Mouse (Mus musculus) cerebellum, adult 2 months (tissue): ENCODE measurements at regions not wholly inside any gene's neighbourhood (a gene's known extent, or its start where the extent isn't known, plus 50 kb on each side); places are given as distances from the start of the nearest gene placed in this dataset.

ENCODE experiments used
- DNase-seq, 2 experiments: peaks; one replicate each; pipeline ENCODE4 v3.0.0; 2021
- H3K27ac ChIP-seq: fragments of 200-500 bp; 2 replicates; pipeline ENCODE4 v1.5.1; 2012; ENCODE audit warnings: low read length, control low read depth, inconsistent platforms; ENCODE audit not compliant: insufficient read depth
- H3K27me3 ChIP-seq: fragments of 200-500 bp; 2 replicates; pipeline ENCODE4 v1.6.1; 2012; ENCODE audit warnings: inconsistent platforms, mild to moderate bottlenecking, low read length, moderate library complexity; ENCODE audit not compliant: control insufficient read depth, insufficient read depth
- H3K4me1 ChIP-seq: fragments of 200-500 bp; 2 replicates; pipeline ENCODE4 v1.6.1; 2011; ENCODE audit warnings: low read length; ENCODE audit not compliant: control insufficient read depth, insufficient read depth
- H3K4me3 ChIP-seq: fragments of 200-500 bp; replicated peaks from 2 replicates; pipeline ENCODE3; 2011; ENCODE audit warnings: mild to moderate bottlenecking, low read depth, low read length, control low read depth; ENCODE audit not compliant: insufficient read depth
- CTCF ChIP-seq: fragments of 200-500 bp; IDR thresholded peaks from 2 replicates; pipeline ENCODE4 v1.5.1; 2011; ENCODE audit warnings: low read depth, mild to moderate bottlenecking, control low read depth, low read length, moderate library complexity, borderline replicate concordance; ENCODE audit not compliant: insufficient read depth
- POLR2A ChIP-seq: fragments of 200-500 bp; IDR thresholded peaks from 2 replicates; pipeline ENCODE4 v1.6.1; 2011; ENCODE audit warnings: low read length, control low read depth, borderline replicate concordance; ENCODE audit not compliant: insufficient read depth
- WGBS: fragments of 180-500 bp; shearing (Covaris S2); methylation state at CpG from one replicate; pipeline ENCODE4 v1.1.7; 2018; 5-methylcytosine and 5-hydroxymethylcytosine counted together

- Histone ChIP-seq H3K4me3 (no peak overlapping the region), H3K27me3 (no peaks in the 10 kb centered on the region), H3K4me1 (no peaks in the 10 kb centered on the region), H3K27ac (no peak overlapping the region)
- no peak for DNase-seq
- TF ChIP-seq CTCF = no peak
- no peak for TF ChIP-seq POLR2A
- WGBS = 94% methylated on average over 5 of the region's 5 CpGs
Observed at GRCm38 (mm10) chr14:120125315-120125714, 83.1 kb upstream of the Oxgr1 start.

GRCm38 (mm10) chr14:120127481-120127880, 85.2 kb upstream of the Oxgr1 start:
- H3K4me3 ChIP-seq = no peak overlapping the region
- H3K27ac ChIP-seq = no peak overlapping the region
- H3K4me1 ChIP-seq = no peaks in the 10 kb centered on the region
- WGBS = 83% methylated on average over 5 of the region's 5 CpGs
- no peak for DNase-seq
- H3K27me3 ChIP-seq = no peaks in the 10 kb centered on the region
- TF ChIP-seq CTCF = no peak
- TF ChIP-seq POLR2A = no peak

- H3K27me3 ChIP-seq = no peaks in the 10 kb centered on the region
- 73% methylated on average over 6 of the region's 6 CpGs for WGBS
- no peak for DNase-seq
- H3K4me1 ChIP-seq = no peaks in the 10 kb centered on the region
- H3K27ac ChIP-seq = no peak overlapping the region
- H3K4me3 ChIP-seq = no peak overlapping the region
- TF ChIP-seq POLR2A = no peak
- no peak for TF ChIP-seq CTCF
Observed at GRCm38 (mm10) chr14:120134346-120135008, 92.2 kb upstream of the Oxgr1 start.

GRCm38 (mm10) chr14:120135198-120135597, 93.0 kb upstream of the Oxgr1 start:
- H3K4me1 ChIP-seq = no peaks in the 10 kb centered on the region
- no peak overlapping the region for H3K27ac ChIP-seq
- no peak overlapping the region for H3K4me3 ChIP-seq
- TF ChIP-seq CTCF (no peak), POLR2A (no peak)
- DNase-seq = no peak
- WGBS = 66% methylated on average over 5 of the region's 5 CpGs
- no peaks in the 10 kb centered on the region for H3K27me3 ChIP-seq

GRCm38 (mm10) chr14:120136736-120137135, 94.5 kb upstream of the Oxgr1 start:
- Histone ChIP-seq H3K27ac (no peak overlapping the region), H3K27me3 (no peaks in the 10 kb centered on the region), H3K4me3 (no peak overlapping the region), H3K4me1 (no peaks in the 10 kb centered on the region)
- DNase-seq = peak in 1 of 2 experiments; percentile 14
- no peak for TF ChIP-seq POLR2A
- TF ChIP-seq CTCF = no peak
- 58% methylated on average over 8 of the region's 8 CpGs for WGBS

- Histone ChIP-seq H3K4me1 (no peaks in the 10 kb centered on the region), H3K27me3 (no peaks in the 10 kb centered on the region), H3K4me3 (peak overlapping the region; percentile 5), H3K27ac (no peak overlapping the region)
- TF ChIP-seq CTCF = peak; percentile 84
- no peak for TF ChIP-seq POLR2A
- peak; percentile 85 to 90 for DNase-seq
- WGBS = 4% methylated on average over 21 of the region's 21 CpGs
Observed at GRCm38 (mm10) chr14:120137680-120138136, 95.5 kb upstream of the Oxgr1 start.

GRCm38 (mm10) chr14:120138546-120138945, 96.3 kb upstream of the Oxgr1 start:
- no peak overlapping the region for H3K4me3 ChIP-seq
- no peak overlapping the region for H3K27ac ChIP-seq
- DNase-seq = no peak
- H3K4me1 ChIP-seq = no peaks in the 10 kb centered on the region
- TF ChIP-seq POLR2A = no peak
- TF ChIP-seq CTCF = no peak
- 84% methylated on average over 5 of the region's 5 CpGs for WGBS
- H3K27me3 ChIP-seq = no peaks in the 10 kb centered on the region

- no peak for DNase-seq
- Histone ChIP-seq H3K4me1 (no peaks in the 10 kb centered on the region), H3K4me3 (no peak overlapping the region), H3K27me3 (no peaks in the 10 kb centered on the region), H3K27ac (no peak overlapping the region)
- WGBS = 92% methylated on average over 14 of the region's 14 CpGs
- TF ChIP-seq POLR2A (no peak), CTCF (no peak)
Observed at GRCm38 (mm10) chr14:120139256-120139655, 97.0 kb upstream of the Oxgr1 start.
